Mouse (Mus musculus): ENCODE results near the gene Gm813. TPM values are rescaled to one million over a fixed set of nuclear protein-coding genes. Genes with fewer than 3 reads are reported as not detected.

Gm813 gene
- polyA plus RNA-seq, 1 experiment, result not detected

DNA sequence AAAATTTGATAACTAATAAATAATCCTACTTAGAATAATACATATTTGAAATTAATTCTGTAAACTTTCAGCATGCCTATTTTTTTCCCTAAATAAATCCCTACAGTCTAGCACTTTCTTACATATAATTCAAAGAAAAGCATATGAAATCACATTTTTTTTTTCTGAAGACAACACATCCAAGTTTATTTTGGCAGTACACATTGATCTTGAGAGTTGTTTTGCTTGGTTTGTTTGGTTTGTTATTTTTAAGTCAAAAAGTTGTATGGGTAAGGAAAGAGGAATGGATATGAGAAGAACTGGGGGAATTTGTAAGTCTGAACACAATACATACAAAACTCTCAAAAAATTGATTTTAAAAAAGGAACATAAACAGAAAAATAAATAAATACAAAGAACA lies 39.0 kb upstream of the Gm813 start:
- Histone ChIP-seq H3K4me3 (ENCODE audit: control insufficient read depth, low read depth, low read length) (no peak overlapping the region), H3K36me3 (ENCODE audit: control insufficient read depth, insufficient read depth, low read length) (no peaks in the 10 kb centered on the region), H3K27me3 (ENCODE audit: control insufficient read depth, insufficient read depth, low read length) (no peaks in the 10 kb centered on the region), H3K27ac (ENCODE audit: control insufficient read depth, insufficient read depth, low read depth, low read length) (no peak overlapping the region), H3K4me1 (ENCODE audit: control insufficient read depth, insufficient read depth, low read length) (no peaks in the 10 kb centered on the region)
- TF ChIP-seq CTCF (IDR thresholded peaks at IDR 0.05; ENCODE audit: control insufficient read depth, insufficient read depth, insufficient replicate concordance, low read depth, low read length) (no peak), POLR2A (IDR thresholded peaks at IDR 0.05; ENCODE audit: control insufficient read depth, low read depth, low read length) (no peak)

- TF ChIP-seq CTCF (IDR thresholded peaks at IDR 0.05; ENCODE audit: control insufficient read depth, insufficient read depth, insufficient replicate concordance, low read depth, low read length), result no peak
- no peak for TF ChIP-seq POLR2A (IDR thresholded peaks at IDR 0.05; ENCODE audit: control insufficient read depth, low read depth, low read length)
- Histone ChIP-seq H3K4me3 (ENCODE audit: control insufficient read depth, low read depth, low read length) (no peak overlapping the region), H3K27ac (ENCODE audit: control insufficient read depth, insufficient read depth, low read depth, low read length) (no peak overlapping the region), H3K36me3 (ENCODE audit: control insufficient read depth, insufficient read depth, low read length) (no peaks in the 10 kb centered on the region), H3K27me3 (ENCODE audit: control insufficient read depth, insufficient read depth, low read length) (no peaks in the 10 kb centered on the region), H3K4me1 (ENCODE audit: control insufficient read depth, insufficient read depth, low read length) (no peaks in the 10 kb centered on the region)
Observed at GRCm38 (mm10) chr16:58649979-58650378, 33.2 kb upstream of the Gm813 start.

GRCm38 (mm10) chr16:58638689-58639175 lies 22.0 kb upstream of the Gm813 start, which contains the start of gene E330017A01Rik:
Gene E330017A01Rik (minus strand): TSS chr16:58638739.
- no peak for TF ChIP-seq POLR2A (IDR thresholded peaks at IDR 0.05; ENCODE audit: control insufficient read depth, low read depth, low read length)
- no peak for TF ChIP-seq CTCF (IDR thresholded peaks at IDR 0.05; ENCODE audit: control insufficient read depth, insufficient read depth, insufficient replicate concordance, low read depth, low read length)
- no peaks in the 10 kb centered on the region for H3K36me3 ChIP-seq (ENCODE audit: control insufficient read depth, insufficient read depth, low read length)
- no peak within 1 kb of the TSS for H3K4me3 ChIP-seq (ENCODE audit: control insufficient read depth, low read depth, low read length)
- no peaks in the 10 kb centered on the region for H3K4me1 ChIP-seq (ENCODE audit: control insufficient read depth, insufficient read depth, low read length)
- H3K27me3 ChIP-seq (ENCODE audit: control insufficient read depth, insufficient read depth, low read length), result no peaks in the 10 kb centered on the region
- no peak within 1 kb of the TSS for H3K27ac ChIP-seq (ENCODE audit: control insufficient read depth, insufficient read depth, low read depth, low read length)

- TF ChIP-seq CTCF (IDR thresholded peaks at IDR 0.05; ENCODE audit: control insufficient read depth, insufficient read depth, insufficient replicate concordance, low read depth, low read length), result no peak
- no peak for TF ChIP-seq POLR2A (IDR thresholded peaks at IDR 0.05; ENCODE audit: control insufficient read depth, low read depth, low read length)
- H3K4me3 ChIP-seq (ENCODE audit: control insufficient read depth, low read depth, low read length), result no peak overlapping the region
- no peaks in the 10 kb centered on the region for H3K36me3 ChIP-seq (ENCODE audit: control insufficient read depth, insufficient read depth, low read length)
- no peak overlapping the region for H3K27ac ChIP-seq (ENCODE audit: control insufficient read depth, insufficient read depth, low read depth, low read length)
- H3K27me3 ChIP-seq (ENCODE audit: control insufficient read depth, insufficient read depth, low read length), result no peaks in the 10 kb centered on the region
- H3K4me1 ChIP-seq (ENCODE audit: control insufficient read depth, insufficient read depth, low read length), result no peaks in the 10 kb centered on the region
Observed at GRCm38 (mm10) chr16:58638016-58638415, 21.2 kb upstream of the Gm813 start.

DNA sequence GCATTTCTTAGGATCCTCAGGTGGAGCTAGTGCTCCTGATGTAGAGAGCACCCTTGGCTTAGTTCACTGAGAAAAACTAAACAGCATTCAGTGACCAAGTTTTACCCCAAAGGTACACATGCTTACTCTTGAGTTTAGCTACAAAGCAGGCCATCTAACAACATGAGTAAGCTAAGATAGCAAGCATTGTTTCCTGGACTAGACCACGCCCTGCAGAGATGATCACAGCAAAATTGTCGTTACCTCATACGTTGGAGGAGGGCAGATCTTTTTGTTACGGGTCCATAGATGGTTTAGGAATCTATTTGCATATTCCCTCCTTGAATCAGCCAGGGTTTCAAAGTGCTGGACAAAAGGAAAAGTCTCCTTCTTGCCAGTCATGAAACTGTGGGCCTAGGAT lies 20.7 kb upstream of the Gm813 start:
- no peaks in the 10 kb centered on the region for H3K4me1 ChIP-seq (ENCODE audit: control insufficient read depth, insufficient read depth, low read length)
- H3K4me3 ChIP-seq (ENCODE audit: control insufficient read depth, low read depth, low read length), result no peak overlapping the region
- TF ChIP-seq CTCF (IDR thresholded peaks at IDR 0.05; ENCODE audit: control insufficient read depth, insufficient read depth, insufficient replicate concordance, low read depth, low read length) (no peak), POLR2A (IDR thresholded peaks at IDR 0.05; ENCODE audit: control insufficient read depth, low read depth, low read length) (no peak)
- H3K36me3 ChIP-seq (ENCODE audit: control insufficient read depth, insufficient read depth, low read length), result no peaks in the 10 kb centered on the region
- H3K27ac ChIP-seq (ENCODE audit: control insufficient read depth, insufficient read depth, low read depth, low read length), result no peak overlapping the region
- H3K27me3 ChIP-seq (ENCODE audit: control insufficient read depth, insufficient read depth, low read length), result no peaks in the 10 kb centered on the region

- H3K4me3 ChIP-seq (ENCODE audit: control insufficient read depth, low read depth, low read length), result no peak overlapping the region
- no peaks in the 10 kb centered on the region for H3K36me3 ChIP-seq (ENCODE audit: control insufficient read depth, insufficient read depth, low read length)
- no peaks in the 10 kb centered on the region for H3K4me1 ChIP-seq (ENCODE audit: control insufficient read depth, insufficient read depth, low read length)
- H3K27ac ChIP-seq (ENCODE audit: control insufficient read depth, insufficient read depth, low read depth, low read length), result no peak overlapping the region
- TF ChIP-seq POLR2A (IDR thresholded peaks at IDR 0.05; ENCODE audit: control insufficient read depth, low read depth, low read length) (no peak), CTCF (IDR thresholded peaks at IDR 0.05; ENCODE audit: control insufficient read depth, insufficient read depth, insufficient replicate concordance, low read depth, low read length) (no peak)
- H3K27me3 ChIP-seq (ENCODE audit: control insufficient read depth, insufficient read depth, low read length), result no peaks in the 10 kb centered on the region
Observed at GRCm38 (mm10) chr16:58635866-58636265, 19.1 kb upstream of the Gm813 start.

- no peak overlapping the region for H3K4me3 ChIP-seq (ENCODE audit: control insufficient read depth, low read depth, low read length)
- no peak overlapping the region for H3K27ac ChIP-seq (ENCODE audit: control insufficient read depth, insufficient read depth, low read depth, low read length)
- no peak for TF ChIP-seq POLR2A (IDR thresholded peaks at IDR 0.05; ENCODE audit: control insufficient read depth, low read depth, low read length)
- no peak for TF ChIP-seq CTCF (IDR thresholded peaks at IDR 0.05; ENCODE audit: control insufficient read depth, insufficient read depth, insufficient replicate concordance, low read depth, low read length)
- no peaks in the 10 kb centered on the region for H3K36me3 ChIP-seq (ENCODE audit: control insufficient read depth, insufficient read depth, low read length)
- no peaks in the 10 kb centered on the region for H3K27me3 ChIP-seq (ENCODE audit: control insufficient read depth, insufficient read depth, low read length)
- no peaks in the 10 kb centered on the region for H3K4me1 ChIP-seq (ENCODE audit: control insufficient read depth, insufficient read depth, low read length)
Observed at GRCm38 (mm10) chr16:58629736-58630135, 13.0 kb upstream of the Gm813 start.

DNA sequence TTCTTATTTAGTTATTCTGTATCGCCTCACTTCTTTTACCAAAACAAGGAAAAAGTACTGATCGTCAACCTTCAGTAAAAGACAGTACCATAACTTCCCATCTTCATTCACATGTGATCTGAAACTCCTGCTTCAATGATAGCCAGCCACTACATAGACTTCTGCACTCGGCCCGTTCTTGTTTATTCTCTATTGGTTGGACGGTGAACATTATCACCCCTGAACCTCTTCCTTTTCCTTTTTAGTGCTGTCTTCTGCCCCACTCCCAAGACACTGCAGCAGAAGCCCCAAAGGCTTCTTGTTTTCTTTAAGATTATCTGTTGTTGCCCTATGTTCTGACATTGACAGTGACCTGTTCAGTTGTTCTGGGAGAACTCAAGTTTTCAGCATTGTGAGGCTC lies 12.2 kb upstream of the Gm813 start:
- no peaks in the 10 kb centered on the region for H3K36me3 ChIP-seq (ENCODE audit: control insufficient read depth, insufficient read depth, low read length)
- H3K4me1 ChIP-seq (ENCODE audit: control insufficient read depth, insufficient read depth, low read length), result no peaks in the 10 kb centered on the region
- H3K4me3 ChIP-seq (ENCODE audit: control insufficient read depth, low read depth, low read length), result no peak overlapping the region
- no peak overlapping the region for H3K27ac ChIP-seq (ENCODE audit: control insufficient read depth, insufficient read depth, low read depth, low read length)
- no peaks in the 10 kb centered on the region for H3K27me3 ChIP-seq (ENCODE audit: control insufficient read depth, insufficient read depth, low read length)
- TF ChIP-seq POLR2A (IDR thresholded peaks at IDR 0.05; ENCODE audit: control insufficient read depth, low read depth, low read length) (no peak), CTCF (IDR thresholded peaks at IDR 0.05; ENCODE audit: control insufficient read depth, insufficient read depth, insufficient replicate concordance, low read depth, low read length) (no peak)
